9 mouse cellular contexts compared by ENCODE assay signal in genomic region chr16:93770271-93770926, GRCm38 (mm10). TPM values are rescaled to one million over a fixed set of nuclear protein-coding genes. Genes with fewer than 3 reads are reported as not detected.
DNase-seq lines count a peak whose midpoint lies in the region; ATAC-seq and TF ChIP-seq lines count a peak whose summit lies in the region.
"Had no signal": no experiment of that assay in that cellular context is flagged by ENCODE, and none has a peak within 500 bp of the region (broad histone marks: within the 10 kb centered on the region; RNA-seq: fewer than 3 reads in every experiment).

No protein-coding gene starts in this region.

- DNase-seq in intestine, embryonic 14.5 days (ENCODE audit: low spot score), result no peak
- peak; percentile 66 for DNase-seq in lung, postnatal 10 days
- no peak for DNase-seq in thymus, adult 2 months
- DNase-seq: thymus, adult 18-20 months had no signal

- H3K9me3 ChIP-seq in intestine, embryonic 14.5 days (ENCODE audit: control insufficient read depth, low read length), result no peaks in the 10 kb centered on the region
- H3K9me3 ChIP-seq in intestine, postnatal 0 days (ENCODE audit: control insufficient read depth), result no peaks in the 10 kb centered on the region
- H3K9me3 ChIP-seq in embryonic facial prominence, embryonic 13.5 days, result no peaks in the 10 kb centered on the region
- H3K9me3 ChIP-seq in kidney, embryonic 14.5 days (ENCODE audit: control insufficient read depth, low read length), result no peaks in the 10 kb centered on the region
- H3K9me3 ChIP-seq: neural tube, embryonic 15.5 days had no signal

- H3K4me3 ChIP-seq in intestine, embryonic 14.5 days (ENCODE audit: low read depth, low read length), result no peak overlapping the region
- no peak overlapping the region for H3K4me3 ChIP-seq in intestine, postnatal 0 days (ENCODE audit: low read depth, low read length)
- no peak overlapping the region for H3K4me3 ChIP-seq in embryonic facial prominence, embryonic 13.5 days
- no peak overlapping the region for H3K4me3 ChIP-seq in kidney, embryonic 14.5 days (ENCODE audit: low read length)
- no peak overlapping the region for H3K4me3 ChIP-seq in thymus, adult 2 months (ENCODE audit: control insufficient read depth, insufficient read depth, low read length)
- H3K4me3 ChIP-seq: neural tube, embryonic 15.5 days had no signal

- ATAC-seq in intestine, embryonic 14.5 days (replicated peaks; ENCODE audit: low FRiP score, low TSS enrichment, low read depth), result peak; percentile 64
- no peak; the same call in 1 of the 2 replicates for ATAC-seq in intestine, postnatal 0 days
- peak; percentile 74; the same call in 1 of the 2 replicates for ATAC-seq in embryonic facial prominence, embryonic 13.5 days (ENCODE audit: insufficient number of reproducible peaks, insufficient read depth, low FRiP score, low TSS enrichment, low read depth)
- peak; percentile 58; the same call in 1 of the 2 replicates for ATAC-seq in kidney, embryonic 14.5 days (ENCODE audit: low FRiP score, low TSS enrichment)
- no peak for ATAC-seq in frontal cortex, adult (ENCODE audit: low TSS enrichment)

- H3K9ac ChIP-seq in intestine, embryonic 14.5 days (ENCODE audit: low read length), result 0 out of 2 replicates have a peak overlapping the region, but pooled peaks have one; percentile 3
- no peak overlapping the region for H3K9ac ChIP-seq in intestine, postnatal 0 days (ENCODE audit: low read depth, low read length)
- H3K9ac ChIP-seq in embryonic facial prominence, embryonic 13.5 days, result peak overlapping the region; percentile 36; the same call in 1 of the 2 replicates
- no peak overlapping the region for H3K9ac ChIP-seq in kidney, embryonic 14.5 days (ENCODE audit: low read depth, low read length)
- H3K9ac ChIP-seq: neural tube, embryonic 15.5 days had no signal

- WGBS in intestine, embryonic 14.5 days, result 69% methylated on average over 32 of the region's 32 CpGs
- WGBS in intestine, postnatal 0 days, result 72% methylated on average over 32 of the region's 32 CpGs
- 71% methylated on average over 32 of the region's 32 CpGs for WGBS in embryonic facial prominence, embryonic 13.5 days
- 68% methylated on average over 32 of the region's 32 CpGs for WGBS in kidney, embryonic 14.5 days
- WGBS in thymus, adult 2 months, result 95% methylated on average over 32 of the region's 32 CpGs

- no peak overlapping the region for H3K27ac ChIP-seq in intestine, embryonic 14.5 days (ENCODE audit: low read depth)
- no peak overlapping the region for H3K27ac ChIP-seq in intestine, postnatal 0 days (ENCODE audit: low read depth, low read length)
- 0 out of 2 replicates have a peak overlapping the region, but pooled peaks have one; percentile 28 for H3K27ac ChIP-seq in embryonic facial prominence, embryonic 13.5 days
- no peak overlapping the region for H3K27ac ChIP-seq in kidney, embryonic 14.5 days (ENCODE audit: low read depth, low read length)
- H3K27ac ChIP-seq in thymus, adult 2 months (ENCODE audit: control insufficient read depth, insufficient read depth, low read length), result no peak overlapping the region
- H3K27ac ChIP-seq: neural tube, embryonic 15.5 days had no signal

- TF ChIP-seq CTCF in intestine, postnatal 0 days (IDR thresholded peaks at IDR 0.05; ENCODE audit: low read depth), result no peak
- TF ChIP-seq CTCF in thymus, adult 2 months (IDR thresholded peaks at IDR 0.05; ENCODE audit: borderline replicate concordance, control insufficient read depth, extremely low read depth, insufficient read depth, low read length, poor library complexity), result no peak

- TF ChIP-seq POLR2A in thymus, adult 2 months (IDR thresholded peaks at IDR 0.05; ENCODE audit: control insufficient read depth, extremely low read depth, insufficient read depth, low read length, poor library complexity), result no peak

- H3K4me2 ChIP-seq in intestine, embryonic 14.5 days (ENCODE audit: low read length), result no peak overlapping the region
- H3K4me2 ChIP-seq in intestine, postnatal 0 days (replicated peaks; ENCODE audit: low read depth), result no peak overlapping the region
- no peak overlapping the region for H3K4me2 ChIP-seq in embryonic facial prominence, embryonic 13.5 days
- H3K4me2 ChIP-seq in kidney, embryonic 14.5 days (replicated peaks; ENCODE audit: low read depth, low read length), result no peak overlapping the region
- H3K4me2 ChIP-seq: neural tube, embryonic 15.5 days had no signal

- H3K36me3 ChIP-seq in intestine, embryonic 14.5 days (ENCODE audit: control insufficient read depth, insufficient read depth, low read length), result 0 out of 2 replicates have a peak, but pooled peaks cover 3% of the 10 kb centered on the region
- H3K36me3 ChIP-seq in intestine, postnatal 0 days (ENCODE audit: control insufficient read depth, insufficient read depth), result peaks cover 52% of the 10 kb centered on the region
- H3K36me3 ChIP-seq in embryonic facial prominence, embryonic 13.5 days, result peaks cover 28% of the 10 kb centered on the region
- H3K36me3 ChIP-seq in kidney, embryonic 14.5 days (ENCODE audit: control insufficient read depth, insufficient read depth, low read length), result no peaks in the 10 kb centered on the region
- no peaks in the 10 kb centered on the region for H3K36me3 ChIP-seq in thymus, adult 2 months (ENCODE audit: control insufficient read depth, insufficient read depth, low read length)

- H3K27me3 ChIP-seq in intestine, embryonic 14.5 days (replicated peaks; ENCODE audit: control insufficient read depth, insufficient read depth, low read length), result no peaks in the 10 kb centered on the region
- no peaks in the 10 kb centered on the region for H3K27me3 ChIP-seq in intestine, postnatal 0 days (replicated peaks; ENCODE audit: control insufficient read depth, insufficient read depth, low read length)
- H3K27me3 ChIP-seq in embryonic facial prominence, embryonic 13.5 days, result no peaks in the 10 kb centered on the region
- H3K27me3 ChIP-seq in kidney, embryonic 14.5 days (ENCODE audit: control insufficient read depth, insufficient read depth, low read length), result no peaks in the 10 kb centered on the region
- no peaks in the 10 kb centered on the region for H3K27me3 ChIP-seq in thymus, adult 2 months (ENCODE audit: control insufficient read depth, insufficient read depth, low read length)
- H3K27me3 ChIP-seq: neural tube, embryonic 15.5 days had no signal

- H3K4me1 ChIP-seq in intestine, embryonic 14.5 days (replicated peaks; ENCODE audit: control insufficient read depth, insufficient read depth, low read length), result no peaks in the 10 kb centered on the region
- H3K4me1 ChIP-seq in intestine, postnatal 0 days (replicated peaks; ENCODE audit: control insufficient read depth, insufficient read depth, low read length), result no peaks in the 10 kb centered on the region
- peaks cover 13% of the 10 kb centered on the region for H3K4me1 ChIP-seq in embryonic facial prominence, embryonic 13.5 days
- 0 out of 2 replicates have a peak, but pooled peaks cover 4% of the 10 kb centered on the region for H3K4me1 ChIP-seq in kidney, embryonic 14.5 days (ENCODE audit: control insufficient read depth, insufficient read depth, low read length)
- H3K4me1 ChIP-seq in thymus, adult 2 months (replicated peaks; ENCODE audit: control insufficient read depth, insufficient read depth, low read length), result peaks cover 17% of the 10 kb centered on the region
- H3K4me1 ChIP-seq: neural tube, embryonic 15.5 days had no signal

RNA-seq across cellular contexts. Expression of gene Dop1b, which starts 58.7 kb away (rescaled TPM):
- 13.4 and 15.6 TPM in 2 replicates for polyA plus RNA-seq in intestine, embryonic 14.5 days (2014; fragmentation: Nextera tagmentation; extraction: Ambion mirVana)
- 17.2 and 21.2 TPM in 2 replicates for polyA plus RNA-seq in intestine, postnatal 0 days (2015; fragmentation: Nextera tagmentation; extraction: Ambion mirVana)
- 11.8 and 16.4 TPM in 2 replicates for polyA plus RNA-seq in embryonic facial prominence, embryonic 13.5 days (2015; fragmentation: Nextera tagmentation; extraction: Ambion mirVana)
- 21.4 and 21.6 TPM in 2 replicates for polyA plus RNA-seq in kidney, embryonic 14.5 days (2014; fragmentation: Nextera tagmentation; extraction: Ambion mirVana)
- 59.3 and 60.6 TPM in 2 replicates for polyA plus RNA-seq in thymus, adult 2 months (2012; rRNA removed)

Comparison
In these comparisons a context has a peak if more than half of its experiments do, and no peak if none do; other contexts are left out.
1. ATAC-seq: peak in intestine, embryonic 14.5 days (single experiment), embryonic facial prominence, embryonic 13.5 days (single experiment) and kidney, embryonic 14.5 days (single experiment); none in intestine, postnatal 0 days (single experiment) and frontal cortex, adult (single experiment).
2. H3K9ac ChIP-seq: peak in intestine, embryonic 14.5 days (single experiment) and embryonic facial prominence, embryonic 13.5 days (single experiment); none in intestine, postnatal 0 days (single experiment) and kidney, embryonic 14.5 days (single experiment).